Mouse (Mus musculus) intestine, postnatal 0 days (tissue): ENCODE measurements at regions not wholly inside any gene's neighbourhood (a gene's known extent, or its start where the extent isn't known, plus 50 kb on each side); places are given as distances from the start of the nearest gene placed in this dataset.

ENCODE experiments used
- ATAC-seq: fragments of 200-750 bp; cut with Nextera tagmentation; 2 replicates; pipeline ENCODE4 v1.8.0; 2017; ENCODE audit warnings: mild to moderate bottlenecking, moderate TSS enrichment, moderate library complexity
- H3K27ac ChIP-seq: fragments of 300-500 bp; sonication (generic); 2 replicates; pipeline ENCODE4 v1.5.1; 2014; ENCODE audit warnings: mild to moderate bottlenecking, low read depth, low read length, moderate library complexity
- H3K27me3 ChIP-seq: fragments of 300-500 bp; sonication (generic); replicated peaks from 2 replicates; pipeline ENCODE4 v1.6.1; 2014; ENCODE audit warnings: low read length, mixed read lengths; ENCODE audit not compliant: control insufficient read depth, insufficient read depth
- H3K36me3 ChIP-seq: fragments of 300-500 bp; sonication (generic); 2 replicates; pipeline ENCODE4 v1.6.1; 2014; ENCODE audit warnings: mild to moderate bottlenecking, moderate library complexity; ENCODE audit not compliant: control insufficient read depth, insufficient read depth
- H3K4me1 ChIP-seq: fragments of 300-500 bp; sonication (generic); replicated peaks from 2 replicates; pipeline ENCODE4 v1.6.1; 2014; ENCODE audit warnings: antibody characterized with exemption, low read length, mixed read lengths; ENCODE audit not compliant: control insufficient read depth, insufficient read depth
- H3K4me2 ChIP-seq: fragments of 300-500 bp; sonication (generic); replicated peaks from 2 replicates; pipeline ENCODE4 v1.6.1; 2014; ENCODE audit warnings: low read depth, mild to moderate bottlenecking, moderate library complexity
- H3K4me3 ChIP-seq: fragments of 300-500 bp; sonication (generic); 2 replicates; pipeline ENCODE4 v1.5.1; 2014; ENCODE audit warnings: low read depth, low read length
- H3K9ac ChIP-seq: fragments of 300-500 bp; sonication (generic); 2 replicates; pipeline ENCODE4 v1.6.1; 2014; ENCODE audit warnings: mild to moderate bottlenecking, low read depth, low read length
- H3K9me3 ChIP-seq: fragments of 300-500 bp; sonication (generic); 2 replicates; pipeline ENCODE4 v1.6.1; 2016; ENCODE audit warnings: mixed run types; ENCODE audit not compliant: control insufficient read depth
- CTCF ChIP-seq: sonication (generic); IDR thresholded peaks from 2 replicates; pipeline ENCODE4 v1.5.1; 2016; ENCODE audit warnings: low read depth, mild to moderate bottlenecking, control low read depth, antibody characterized with exemption, moderate library complexity
- WGBS: fragments of 180-500 bp; shearing (Covaris S2); extraction: QIAGEN DNeasy Blood & Tissue Kit; methylation state at CpG from one replicate; pipeline ENCODE4 v1.1.7; 2014; 5-methylcytosine and 5-hydroxymethylcytosine counted together

GRCm38 (mm10) chr3:120533901-120534300, 637.6 kb downstream of the Rwdd3 start:
- no peak overlapping the region for H3K9ac ChIP-seq
- no peaks in the 10 kb centered on the region for H3K4me1 ChIP-seq
- WGBS = 85% methylated on average over 3 of the region's 3 CpGs
- ATAC-seq = no peak
- no peak overlapping the region for H3K4me3 ChIP-seq
- no peak overlapping the region for H3K27ac ChIP-seq
- H3K9me3 ChIP-seq = no peaks in the 10 kb centered on the region
- TF ChIP-seq CTCF = no peak
- no peak overlapping the region for H3K4me2 ChIP-seq
- no peaks in the 10 kb centered on the region for H3K36me3 ChIP-seq
- H3K27me3 ChIP-seq = no peaks in the 10 kb centered on the region

- H3K9ac ChIP-seq = no peak overlapping the region
- no peaks in the 10 kb centered on the region for H3K27me3 ChIP-seq
- no peaks in the 10 kb centered on the region for H3K4me1 ChIP-seq
- H3K9me3 ChIP-seq = no peaks in the 10 kb centered on the region
- H3K36me3 ChIP-seq = no peaks in the 10 kb centered on the region
- H3K27ac ChIP-seq = no peak overlapping the region
- no peak overlapping the region for H3K4me2 ChIP-seq
- TF ChIP-seq CTCF = no peak
- no peak overlapping the region for H3K4me3 ChIP-seq
- WGBS = 63% methylated on average over 9 of the region's 9 CpGs
- ATAC-seq = no peak
Measured at GRCm38 (mm10) chr3:120531880-120532580, 639.5 kb downstream of the Rwdd3 start.

- WGBS = 89% methylated on average over 1 of the region's 1 CpGs
- no peaks in the 10 kb centered on the region for H3K4me1 ChIP-seq
- H3K27me3 ChIP-seq = no peaks in the 10 kb centered on the region
- no peak overlapping the region for H3K4me3 ChIP-seq
- H3K9ac ChIP-seq = no peak overlapping the region
- ATAC-seq = no peak
- no peak overlapping the region for H3K4me2 ChIP-seq
- no peaks in the 10 kb centered on the region for H3K9me3 ChIP-seq
- H3K27ac ChIP-seq = no peak overlapping the region
- no peak for TF ChIP-seq CTCF
- no peaks in the 10 kb centered on the region for H3K36me3 ChIP-seq
Measured at GRCm38 (mm10) chr3:120511651-120512050, 659.8 kb downstream of the Rwdd3 start.

GRCm38 (mm10) chr3:120498937-120499336, 672.6 kb downstream of the Rwdd3 start:
- 87% methylated on average over 4 of the region's 4 CpGs for WGBS
- no peak for TF ChIP-seq CTCF
- Histone ChIP-seq H3K4me1 (no peaks in the 10 kb centered on the region), H3K4me3 (no peak overlapping the region), H3K36me3 (no peaks in the 10 kb centered on the region), H3K27me3 (no peaks in the 10 kb centered on the region), H3K9ac (no peak overlapping the region), H3K4me2 (no peak overlapping the region), H3K27ac (no peak overlapping the region), H3K9me3 (no peaks in the 10 kb centered on the region)
- ATAC-seq = no peak

GRCm38 (mm10) chr3:120477934-120478333, 693.6 kb downstream of the Rwdd3 start:
- ATAC-seq = no peak
- Histone ChIP-seq H3K9me3 (no peaks in the 10 kb centered on the region), H3K9ac (no peak overlapping the region), H3K27ac (no peak overlapping the region), H3K4me2 (no peak overlapping the region), H3K36me3 (no peaks in the 10 kb centered on the region), H3K4me1 (no peaks in the 10 kb centered on the region), H3K27me3 (no peaks in the 10 kb centered on the region), H3K4me3 (no peak overlapping the region)
- TF ChIP-seq CTCF = no peak
- 76% methylated on average over 1 of the region's 1 CpGs for WGBS

GRCm38 (mm10) chr3:120477232-120477631, 693.0 kb upstream of the Ptbp2 start:
- no peak overlapping the region for H3K27ac ChIP-seq
- no peaks in the 10 kb centered on the region for H3K36me3 ChIP-seq
- no peaks in the 10 kb centered on the region for H3K4me1 ChIP-seq
- no peak overlapping the region for H3K4me2 ChIP-seq
- no peak overlapping the region for H3K9ac ChIP-seq
- no peak for ATAC-seq
- no peaks in the 10 kb centered on the region for H3K9me3 ChIP-seq
- no peak for TF ChIP-seq CTCF
- H3K4me3 ChIP-seq = no peak overlapping the region
- H3K27me3 ChIP-seq = no peaks in the 10 kb centered on the region
- WGBS = 53% methylated on average over 2 of the region's 2 CpGs

GRCm38 (mm10) chr3:120473645-120474038, 689.4 kb upstream of the Ptbp2 start:
- Histone ChIP-seq H3K4me3 (no peak overlapping the region), H3K36me3 (no peaks in the 10 kb centered on the region), H3K27me3 (no peaks in the 10 kb centered on the region), H3K4me2 (no peak overlapping the region), H3K4me1 (no peaks in the 10 kb centered on the region), H3K27ac (no peak overlapping the region), H3K9ac (no peak overlapping the region), H3K9me3 (no peaks in the 10 kb centered on the region)
- ATAC-seq = no peak
- 28% methylated on average over 2 of the region's 2 CpGs for WGBS
- peak; percentile 41 for TF ChIP-seq CTCF
